ENCODE assay signal across 8 mouse cellular contexts in the genomic region with DNA sequence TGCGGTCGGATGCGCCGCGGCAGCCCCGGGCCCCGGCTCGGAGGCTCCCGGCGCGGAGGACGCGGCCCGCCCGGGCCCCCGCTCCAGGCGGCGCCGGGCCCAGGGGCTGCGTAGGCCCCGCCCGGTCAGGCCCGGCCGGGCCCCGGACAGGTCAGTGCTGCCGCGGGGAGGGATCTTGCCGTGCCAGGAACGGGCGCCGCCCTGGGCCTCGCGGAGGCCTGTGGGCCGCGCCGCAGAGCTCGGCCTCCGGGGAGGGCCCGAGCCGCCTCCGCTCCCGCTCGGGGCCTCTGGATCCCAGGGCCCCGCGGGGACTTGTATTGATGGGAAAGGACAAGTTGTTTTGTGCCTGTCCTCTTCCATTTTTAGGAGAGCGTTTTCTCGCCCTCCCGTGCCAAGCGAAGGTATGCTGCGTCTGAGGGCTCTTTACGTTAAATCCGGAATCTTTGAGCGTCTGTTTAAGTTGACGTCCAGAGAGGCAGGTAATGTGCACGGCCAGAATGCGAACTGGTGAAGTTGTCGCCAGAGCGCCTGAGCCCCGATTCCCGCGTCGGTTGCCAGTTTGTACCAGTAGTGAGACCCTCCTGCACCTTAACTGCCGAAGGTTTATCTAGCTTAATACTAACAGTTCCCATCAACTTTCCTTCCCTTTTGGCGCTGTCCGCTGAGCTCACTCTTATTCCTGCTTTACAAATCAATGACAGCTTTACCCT. TPM values are rescaled to one million over a fixed set of nuclear protein-coding genes. Genes with fewer than 3 reads are reported as not detected.
DNase-seq lines count a peak whose midpoint lies in the region; ATAC-seq and TF ChIP-seq lines count a peak whose summit lies in the region.

No protein-coding gene starts in this region.

- no peak for TF ChIP-seq POLR2A in brain, embryonic 14.5 days (IDR thresholded peaks at IDR 0.05; ENCODE audit: borderline replicate concordance, extremely low read depth, insufficient read depth, insufficient read length, poor library complexity, severe bottlenecking)

- H3K27me3 ChIP-seq in forebrain, embryonic 13.5 days = no peaks in the 10 kb centered on the region
- no peaks in the 10 kb centered on the region for H3K27me3 ChIP-seq in hindbrain, embryonic 13.5 days
- no peaks in the 10 kb centered on the region for H3K27me3 ChIP-seq in limb, embryonic 15.5 days
- no peaks in the 10 kb centered on the region for H3K27me3 ChIP-seq in midbrain, embryonic 14.5 days (ENCODE audit: control insufficient read depth, insufficient read depth, low read length)

- DNase-seq in cerebellum, adult 11 months = no peak
- peak; percentile 44 for DNase-seq in brain, embryonic 14.5 days (ENCODE audit: low read depth)
- peak; percentile 66 for DNase-seq in midbrain, embryonic 14.5 days
- DNase-seq in thymus, postnatal 0 days (ENCODE audit: low spot score) = peak; percentile 38

- H3K9me3 ChIP-seq in forebrain, embryonic 13.5 days (replicated peaks) = no peaks in the 10 kb centered on the region
- no peaks in the 10 kb centered on the region for H3K9me3 ChIP-seq in hindbrain, embryonic 13.5 days
- H3K9me3 ChIP-seq in limb, embryonic 15.5 days = no peaks in the 10 kb centered on the region
- H3K9me3 ChIP-seq in midbrain, embryonic 14.5 days (ENCODE audit: control insufficient read depth, low read length) = no peaks in the 10 kb centered on the region

- peak overlapping the region; percentile 99 for H3K4me3 ChIP-seq in forebrain, embryonic 13.5 days
- H3K4me3 ChIP-seq in hindbrain, embryonic 13.5 days = peak overlapping the region; percentile 99
- H3K4me3 ChIP-seq in limb, embryonic 15.5 days = peak overlapping the region; percentile 96
- H3K4me3 ChIP-seq in midbrain, embryonic 14.5 days (replicated peaks; ENCODE audit: low read depth, low read length) = peak overlapping the region; percentile 98

- peak; percentile 27; the same call in 1 of the 2 replicates for ATAC-seq in cerebellum, adult (ENCODE audit: insufficient number of reproducible peaks, low FRiP score, low TSS enrichment)
- ATAC-seq in forebrain, embryonic 13.5 days = peak; percentile 56
- peak; percentile 62 for ATAC-seq in hindbrain, embryonic 13.5 days (ENCODE audit: low FRiP score)
- peak; percentile 62; the same call in 1 of the 2 replicates for ATAC-seq in limb, embryonic 15.5 days (ENCODE audit: insufficient number of reproducible peaks, low FRiP score, low TSS enrichment, low read depth)
- peak; percentile 53 for ATAC-seq in midbrain, embryonic 14.5 days (ENCODE audit: low FRiP score, low TSS enrichment)

- peak overlapping the region; percentile 97 for H3K27ac ChIP-seq in forebrain, embryonic 13.5 days
- peak overlapping the region; percentile 96 for H3K27ac ChIP-seq in hindbrain, embryonic 13.5 days
- H3K27ac ChIP-seq in limb, embryonic 15.5 days = peak overlapping the region; percentile 91
- H3K27ac ChIP-seq in midbrain, embryonic 14.5 days (replicated peaks; ENCODE audit: low read depth, low read length) = peak overlapping the region; percentile 98

- TF ChIP-seq CTCF in brain, embryonic 14.5 days (IDR thresholded peaks at IDR 0.05; ENCODE audit: borderline replicate concordance, extremely low read depth, insufficient read depth, insufficient read length) = no peak

- peaks cover 72% of the 10 kb centered on the region for H3K4me1 ChIP-seq in forebrain, embryonic 13.5 days
- H3K4me1 ChIP-seq in hindbrain, embryonic 13.5 days (replicated peaks) = peaks cover 70% of the 10 kb centered on the region
- H3K4me1 ChIP-seq in limb, embryonic 15.5 days = peaks cover 52% of the 10 kb centered on the region
- peaks cover 57% of the 10 kb centered on the region for H3K4me1 ChIP-seq in midbrain, embryonic 14.5 days (ENCODE audit: control insufficient read depth, insufficient read depth, low read length)

- peak overlapping the region; percentile 93 for H3K4me2 ChIP-seq in forebrain, embryonic 13.5 days
- H3K4me2 ChIP-seq in hindbrain, embryonic 13.5 days = peak overlapping the region; percentile 83
- peak overlapping the region; percentile 60 for H3K4me2 ChIP-seq in limb, embryonic 15.5 days
- peak overlapping the region; percentile 98 for H3K4me2 ChIP-seq in midbrain, embryonic 14.5 days (ENCODE audit: low read length)

- under 1% methylated on average over 47 of the region's 65 CpGs for WGBS in forebrain, embryonic 13.5 days
- WGBS in hindbrain, embryonic 13.5 days = under 1% methylated on average over 65 of the region's 65 CpGs
- WGBS in limb, embryonic 15.5 days = under 1% methylated on average over 49 of the region's 65 CpGs
- under 1% methylated on average over 64 of the region's 65 CpGs for WGBS in midbrain, embryonic 14.5 days

- H3K9ac ChIP-seq in forebrain, embryonic 13.5 days = peak overlapping the region; percentile 100
- peak overlapping the region; percentile 100 for H3K9ac ChIP-seq in hindbrain, embryonic 13.5 days
- H3K9ac ChIP-seq in limb, embryonic 15.5 days = peak overlapping the region; percentile 99
- peak overlapping the region; percentile 100 for H3K9ac ChIP-seq in midbrain, embryonic 14.5 days (replicated peaks; ENCODE audit: low read length)

- H3K36me3 ChIP-seq in forebrain, embryonic 13.5 days (ENCODE audit: poor library complexity, severe bottlenecking) = peaks cover 19% of the 10 kb centered on the region; the same call in 1 of the 2 replicates
- H3K36me3 ChIP-seq in hindbrain, embryonic 13.5 days = peaks cover 12% of the 10 kb centered on the region
- 0 out of 2 replicates have a peak, but pooled peaks cover 7% of the 10 kb centered on the region for H3K36me3 ChIP-seq in limb, embryonic 15.5 days
- peaks cover 18% of the 10 kb centered on the region for H3K36me3 ChIP-seq in midbrain, embryonic 14.5 days (ENCODE audit: control insufficient read depth, insufficient read depth, low read length)

RNA-seq across cellular contexts. Expression of a gene that starts 27.3 kb away (rescaled TPM):
- 4.6 and 5.0 TPM in 2 replicates for polyA plus RNA-seq in brain, embryonic 14.5 days (2012; rRNA removed)
- 0.67 and 0.88 TPM in 2 replicates for polyA plus RNA-seq in forebrain, embryonic 13.5 days (2015; fragmentation: Nextera tagmentation; extraction: Ambion mirVana)
- 0.38 and 0.53 TPM in 2 replicates for polyA plus RNA-seq in hindbrain, embryonic 13.5 days (2015; fragmentation: Nextera tagmentation; extraction: Ambion mirVana)
- polyA plus RNA-seq in limb, embryonic 15.5 days (2015; fragmentation: Nextera tagmentation; extraction: Ambion mirVana) = 0.24 and 0.25 TPM in 2 replicates
- polyA plus RNA-seq in midbrain, embryonic 14.5 days (2014; fragmentation: Nextera tagmentation; extraction: Ambion mirVana) = 0.47 and 0.74 TPM in 2 replicates
- polyA plus RNA-seq in thymus, postnatal 0 days (2015; fragmentation: Nextera tagmentation; extraction: Ambion mirVana) = 0.04 and 0.12 TPM in 2 replicates
